Mouse (Mus musculus) C2C12 (cell line): Measurements from ENCODE around the gene 1110008L16Rik. TPM values are rescaled to one million over a fixed set of nuclear protein-coding genes. Genes with fewer than 3 reads are reported as not detected.

Experiments
- H3K27me3 ChIP-seq: one replicate; pipeline ENCODE4 v1.6.1; 2011; ENCODE audit not compliant: control insufficient read depth, insufficient read depth, insufficient read length
- H3K36me3 ChIP-seq: one replicate; pipeline ENCODE4 v1.6.1; 2011; ENCODE audit not compliant: control insufficient read depth, insufficient read depth
- H3K4me3 ChIP-seq: one replicate; pipeline ENCODE4 v1.5.1; 2011; ENCODE audit warnings: mild to moderate bottlenecking, control low read depth; ENCODE audit not compliant: poor library complexity, insufficient read depth, severe bottlenecking
- H3K79me2 ChIP-seq: one replicate; pipeline ENCODE4 v1.6.1; 2011; ENCODE audit not compliant: control insufficient read depth, insufficient read depth
- H3K79me3 ChIP-seq: one replicate; pipeline ENCODE4 v1.6.1; 2011; ENCODE audit warnings: low read depth, control low read depth
- H3ac ChIP-seq: one replicate; pipeline ENCODE3; 2011; ENCODE audit warnings: low read depth; ENCODE audit not compliant: control insufficient read depth, insufficient read length
- CEBPB ChIP-seq: IDR thresholded peaks from one replicate; pipeline ENCODE4 v1.6.1; 2011; ENCODE audit warnings: low read depth, mild to moderate bottlenecking, control low read depth, moderate library complexity
- CTCF ChIP-seq: IDR thresholded peaks from one replicate; pipeline ENCODE4 v1.5.1; 2011; ENCODE audit not compliant: control insufficient read depth, insufficient read depth, insufficient read length
- FOSL1 ChIP-seq: IDR thresholded peaks from one replicate; pipeline ENCODE4 v1.8.0; 2011; ENCODE audit warnings: mild to moderate bottlenecking, low read length; ENCODE audit not compliant: poor library complexity, insufficient read depth, severe bottlenecking
- MAX ChIP-seq: IDR thresholded peaks from one replicate; pipeline ENCODE4 v1.6.1; 2011; ENCODE audit warnings: mild to moderate bottlenecking, control low read depth
- MYOD1 ChIP-seq: IDR thresholded peaks from one replicate; pipeline ENCODE4 v1.6.1; 2011; ENCODE audit warnings: low read depth; ENCODE audit not compliant: control insufficient read depth, insufficient read length
- MYOG ChIP-seq: IDR thresholded peaks from one replicate; pipeline ENCODE4 v1.6.1; 2011; ENCODE audit not compliant: control insufficient read depth, insufficient read length; ENCODE audit errors: extremely low read depth
- USF1 ChIP-seq: IDR thresholded peaks from one replicate; pipeline ENCODE4 v1.6.1; 2011; ENCODE audit warnings: low read depth, mild to moderate bottlenecking, control low read depth, moderate library complexity
- polyA plus RNA-seq: library from polyadenylated mRNA; unstranded; fragments of >200 nt; fragmentation: generic; extraction: Trizol; gene quantifications from one replicate; pipeline ENCODE4 v1.2.1, GENCODE M21; 2012; ENCODE audit warnings: missing spikeins

1110008L16Rik gene
- polyA plus RNA-seq, 1 experiment: 7.6 TPM

DNA sequence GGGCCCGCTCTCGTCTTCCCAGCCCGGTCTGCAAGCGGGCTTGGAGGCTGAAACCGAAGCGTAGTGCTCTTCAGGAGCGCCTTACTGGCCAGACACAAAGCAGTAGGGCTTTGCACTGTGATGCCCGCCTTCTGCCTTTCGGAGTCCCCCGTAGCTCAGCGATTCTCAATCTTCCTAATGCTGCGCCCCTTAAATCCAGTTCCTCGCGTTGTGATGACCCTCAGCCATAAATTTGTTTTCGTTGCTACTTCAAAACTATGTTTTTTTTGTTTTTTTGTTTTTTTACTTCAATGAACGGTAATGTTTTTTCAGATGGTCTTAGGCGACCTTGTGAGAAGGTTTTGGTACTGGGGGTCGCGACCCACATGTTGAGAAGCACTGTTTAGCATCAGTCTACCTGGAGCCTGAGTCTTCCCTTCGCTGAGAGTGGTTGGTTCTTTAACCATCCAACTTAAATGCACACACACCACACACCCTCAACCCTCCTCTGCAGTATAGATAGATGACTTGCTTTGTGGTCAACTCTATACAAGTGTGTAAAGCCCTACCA, 99.8 kb downstream of the 1110008L16Rik start:
- H3K4me3 ChIP-seq: peak overlapping the region; percentile 98
- H3K79me3 ChIP-seq: peaks cover 55% of the 10 kb centered on the region
- no peak for TF ChIP-seq MYOD1
- no peak for TF ChIP-seq MAX
- TF ChIP-seq CTCF: no peak
- no peak for TF ChIP-seq USF1
- TF ChIP-seq FOSL1: no peak
- TF ChIP-seq MYOG: no peak
- no peak for TF ChIP-seq CEBPB
- H3K79me2 ChIP-seq: peaks cover 56% of the 10 kb centered on the region
- peak overlapping the region; percentile 72 for H3ac ChIP-seq
- peaks cover 18% of the 10 kb centered on the region for H3K36me3 ChIP-seq
- H3K27me3 ChIP-seq: no peaks in the 10 kb centered on the region

DNA sequence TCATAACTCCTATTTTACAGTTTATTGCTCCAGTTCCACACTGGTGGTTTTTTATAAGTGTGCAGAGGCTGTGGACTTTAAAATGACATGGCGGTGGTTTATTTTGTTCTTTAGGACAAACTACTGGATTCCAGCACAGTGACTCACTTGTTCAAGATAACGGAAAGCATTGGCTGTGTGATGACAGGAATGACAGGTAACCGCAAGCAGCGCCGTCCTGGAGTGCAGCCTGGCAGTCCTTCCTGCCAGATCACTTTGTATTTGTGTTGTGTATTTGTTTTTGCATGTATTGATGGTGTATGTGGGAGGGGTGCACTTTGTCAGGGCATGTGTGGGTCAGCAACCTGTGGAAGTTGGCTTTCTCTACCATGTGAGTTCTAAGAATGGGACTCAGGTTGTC, 108.5 kb downstream of the 1110008L16Rik start:
- Histone ChIP-seq H3K27me3 (no peaks in the 10 kb centered on the region), H3K36me3 (peaks cover 60% of the 10 kb centered on the region), H3K79me3 (peaks cover 57% of the 10 kb centered on the region), H3ac (no peak overlapping the region), H3K79me2 (peaks cover 73% of the 10 kb centered on the region), H3K4me3 (no peak overlapping the region)
- no peak for TF ChIP-seq MYOD1
- no peak for TF ChIP-seq MYOG
- no peak for TF ChIP-seq USF1
- TF ChIP-seq CEBPB: no peak
- TF ChIP-seq MAX: no peak
- no peak for TF ChIP-seq CTCF
- no peak for TF ChIP-seq FOSL1

DNA sequence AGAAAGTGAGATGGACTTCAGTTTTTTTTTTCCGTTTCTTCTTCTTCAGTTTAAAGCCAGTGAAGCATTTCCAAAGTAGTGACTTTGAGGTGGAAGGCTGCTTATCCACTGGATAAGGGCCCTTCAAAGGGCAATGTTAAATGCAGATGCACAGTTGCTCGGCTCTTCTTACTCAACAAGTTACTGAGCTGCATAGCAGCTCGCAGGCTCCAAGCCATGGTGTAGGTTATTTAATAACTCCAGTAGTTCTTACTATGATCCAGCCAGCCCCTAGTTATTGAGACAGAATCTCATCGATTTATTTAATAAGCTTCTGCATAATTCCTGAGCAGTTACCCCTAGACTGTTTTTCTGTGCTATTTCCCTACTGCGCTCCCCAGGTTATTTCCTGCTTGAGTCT, 115.9 kb downstream of the 1110008L16Rik start:
- Histone ChIP-seq H3ac (no peak overlapping the region), H3K4me3 (no peak overlapping the region), H3K79me2 (no peaks in the 10 kb centered on the region), H3K36me3 (peaks cover 89% of the 10 kb centered on the region), H3K79me3 (no peaks in the 10 kb centered on the region), H3K27me3 (no peaks in the 10 kb centered on the region)
- no peak for TF ChIP-seq USF1
- no peak for TF ChIP-seq CEBPB
- no peak for TF ChIP-seq MYOG
- no peak for TF ChIP-seq CTCF
- TF ChIP-seq FOSL1: no peak
- no peak for TF ChIP-seq MYOD1

DNA sequence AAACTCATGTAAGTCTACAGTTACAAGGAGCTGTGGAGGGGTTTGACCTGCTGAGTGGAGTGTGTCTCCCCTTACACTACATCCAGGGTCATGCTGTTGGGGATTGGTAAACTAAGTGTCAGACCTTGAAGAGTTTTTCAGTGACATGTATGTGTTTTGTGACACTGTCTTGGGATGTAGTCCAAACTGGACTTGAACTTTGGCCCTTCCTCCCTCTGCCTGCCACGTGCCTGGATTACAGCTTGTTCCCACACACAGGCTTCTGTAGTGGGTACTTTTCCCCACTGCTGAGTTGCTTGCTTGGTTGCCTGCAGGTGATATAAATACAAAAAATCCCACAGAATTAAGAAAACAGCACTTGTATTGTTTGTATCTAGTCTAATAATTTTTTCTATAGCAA, 116.4 kb downstream of the 1110008L16Rik start:
- Histone ChIP-seq H3K4me3 (no peak overlapping the region), H3K79me2 (no peaks in the 10 kb centered on the region), H3ac (no peak overlapping the region), H3K27me3 (no peaks in the 10 kb centered on the region), H3K79me3 (no peaks in the 10 kb centered on the region), H3K36me3 (peaks cover 85% of the 10 kb centered on the region)
- TF ChIP-seq FOSL1 (no peak), CEBPB (no peak), MAX (no peak)

DNA sequence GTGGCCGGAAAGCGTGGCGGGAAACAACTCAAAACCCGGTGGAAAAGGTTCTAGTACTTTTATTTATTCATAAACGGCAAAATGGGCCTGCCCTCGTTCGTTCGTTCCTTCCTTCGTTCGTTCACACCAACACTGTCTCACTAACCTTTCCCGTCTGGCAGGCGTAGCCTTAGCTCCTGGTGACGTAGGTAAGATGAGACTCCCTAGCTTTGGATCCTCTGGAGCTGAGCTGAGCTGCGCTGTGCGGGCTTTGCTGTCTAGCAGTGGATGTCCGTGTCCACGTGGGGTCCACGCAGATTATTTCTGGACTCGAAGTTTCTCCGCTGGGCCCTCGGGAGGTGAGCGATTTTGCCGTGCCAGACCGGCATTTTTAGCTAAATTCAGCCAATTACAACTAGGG, 120.8 kb downstream of the 1110008L16Rik start:
- Histone ChIP-seq H3ac (no peak overlapping the region), H3K4me3 (no peak overlapping the region), H3K79me2 (no peaks in the 10 kb centered on the region), H3K36me3 (peaks cover 48% of the 10 kb centered on the region), H3K79me3 (no peaks in the 10 kb centered on the region), H3K27me3 (no peaks in the 10 kb centered on the region)
- no peak for TF ChIP-seq MYOD1
- no peak for TF ChIP-seq CTCF
- TF ChIP-seq MAX: no peak
- no peak for TF ChIP-seq MYOG
- TF ChIP-seq FOSL1: no peak
- TF ChIP-seq CEBPB: no peak
- TF ChIP-seq USF1: no peak

DNA sequence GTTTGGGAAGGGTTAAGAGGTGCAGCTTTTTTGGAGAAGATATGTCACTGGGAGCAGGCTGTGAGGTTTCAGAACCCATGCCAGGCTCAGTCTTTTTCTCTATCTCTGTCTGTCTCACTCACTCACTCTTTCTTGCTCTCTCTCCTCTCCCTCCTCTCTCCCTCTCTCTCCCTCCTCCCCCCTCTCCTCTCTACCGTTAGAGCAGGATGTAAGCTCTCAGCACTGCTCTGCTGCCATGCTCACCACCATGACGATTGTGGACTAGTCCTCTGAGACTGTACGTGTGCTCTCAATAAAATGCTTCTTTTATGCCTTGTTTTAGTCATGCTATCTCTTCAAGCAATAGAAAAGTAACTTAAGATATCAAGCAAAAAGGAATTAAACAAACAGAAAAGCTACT, 122.7 kb downstream of the 1110008L16Rik start:
- no peaks in the 10 kb centered on the region for H3K27me3 ChIP-seq
- H3K79me2 ChIP-seq: no peaks in the 10 kb centered on the region
- H3ac ChIP-seq: no peak overlapping the region
- H3K79me3 ChIP-seq: no peaks in the 10 kb centered on the region
- TF ChIP-seq MAX (no peak), CTCF (no peak), CEBPB (no peak), USF1 (no peak), MYOD1 (no peak), MYOG (no peak), FOSL1 (no peak)
- peaks cover 30% of the 10 kb centered on the region for H3K36me3 ChIP-seq
- H3K4me3 ChIP-seq: no peak overlapping the region
